Mouse (Mus musculus) Muller cell, postnatal 12 days (primary cell): Measurements from ENCODE around the gene Nudc.

ENCODE experiments used
- DNase-seq: peaks from one replicate; pipeline ENCODE4 v3.0.0-alpha.2; 2015; ENCODE audit errors: inconsistent ontology term

Nudc gene

GRCm38 (mm10) chr4:133545272-133546231 is at the start of gene Nudc:
Gene Nudc (minus strand): TSS chr4:133545996.
- DNase-seq, result peak; percentile 99

GRCm38 (mm10) chr4:133595538-133595937 is 49.7 kb upstream of the Nudc start:
- DNase-seq, result peak; percentile 84

- DNase-seq, result peak; percentile 93
Measured at GRCm38 (mm10) chr4:133592570-133592969, 46.8 kb upstream of the Nudc start.

GRCm38 (mm10) chr4:133584059-133584951 is 38.5 kb upstream of the Nudc start, which contains the start of gene Gpn2:
Gene Gpn2 (plus strand): TSS chr4:133584362.
- peak; percentile 73 for DNase-seq

- no peak for DNase-seq
Measured at GRCm38 (mm10) chr4:133583690-133584058, 37.9 kb upstream of the Nudc start.

- DNase-seq, result no peak
Measured at GRCm38 (mm10) chr4:133577983-133578382, 32.2 kb upstream of the Nudc start.

GRCm38 (mm10) chr4:133574843-133575202 is 29.0 kb upstream of the Nudc start:
- DNase-seq, result no peak

- DNase-seq, result peak; percentile 88
Measured at GRCm38 (mm10) chr4:133574070-133574842, 28.5 kb upstream of the Nudc start, which contains the start of gene Gpatch3. Gene Gpatch3 (plus strand): TSS chr4:133574745.

GRCm38 (mm10) chr4:133570066-133570466 is 24.3 kb upstream of the Nudc start:
- peak; percentile 84 for DNase-seq

- no peak for DNase-seq
Measured at GRCm38 (mm10) chr4:133569291-133570065, 23.7 kb upstream of the Nudc start.

GRCm38 (mm10) chr4:133567251-133567650 is 21.5 kb upstream of the Nudc start:
- no peak for DNase-seq

GRCm38 (mm10) chr4:133563123-133563571 is 17.4 kb upstream of the Nudc start:
- DNase-seq, result peak; percentile 45

GRCm38 (mm10) chr4:133561622-133562021 is 15.8 kb upstream of the Nudc start:
- no peak for DNase-seq

GRCm38 (mm10) chr4:133559846-133560245 is 14.1 kb upstream of the Nudc start:
- DNase-seq, result no peak

- DNase-seq, result no peak
Measured at GRCm38 (mm10) chr4:133557041-133557717, 11.4 kb upstream of the Nudc start.

- no peak for DNase-seq
Measured at GRCm38 (mm10) chr4:133553448-133554330, 7.9 kb upstream of the Nudc start.

- DNase-seq, result no peak
Measured at GRCm38 (mm10) chr4:133552768-133553447, 7.1 kb upstream of the Nudc start, which contains the start of gene Nr0b2. Gene Nr0b2 (plus strand): TSS chr4:133553376.

- DNase-seq, result no peak
Measured at GRCm38 (mm10) chr4:133552029-133552428, 6.2 kb upstream of the Nudc start.
